Mouse (Mus musculus): ENCODE measurements at regions not wholly inside any gene's neighbourhood (a gene's known extent, or its start where the extent isn't known, plus 50 kb on each side); places are given as distances from the start of the nearest gene placed in this dataset.

GRCm38 (mm10) chrX:167033091-167033490 lies 176.0 kb downstream of the Tmsb4x start:
- H3K4me1 ChIP-seq (ENCODE audit: control insufficient read depth, insufficient read depth, low read length), result no peaks in the 10 kb centered on the region
- no peak overlapping the region for H3K4me3 ChIP-seq (ENCODE audit: low read depth, low read length)
- H3K4me2 ChIP-seq (replicated peaks; ENCODE audit: low read depth, low read length), result no peak overlapping the region
- H3K9ac ChIP-seq (replicated peaks; ENCODE audit: low read depth, low read length), result no peak overlapping the region
- H3K27me3 ChIP-seq (ENCODE audit: control insufficient read depth, insufficient read depth, low read length), result 0 out of 2 replicates have a peak, but pooled peaks cover 2% of the 10 kb centered on the region
- no peaks in the 10 kb centered on the region for H3K9me3 ChIP-seq (ENCODE audit: control insufficient read depth, low read depth, low read length)
- WGBS, result 74% methylated on average over 2 of the region's 2 CpGs
- peak overlapping the region; percentile 27; the same call in 1 of the 2 replicates for H3K27ac ChIP-seq (ENCODE audit: low read length)
- ATAC-seq (ENCODE audit: insufficient number of reproducible peaks, insufficient read depth, low FRiP score, low read depth), result no peak
- no peaks in the 10 kb centered on the region for H3K36me3 ChIP-seq (ENCODE audit: control insufficient read depth, insufficient read depth, low read length)

- no peak overlapping the region for H3K4me2 ChIP-seq (replicated peaks; ENCODE audit: low read depth, low read length)
- WGBS, result 26% methylated on average over 3 of the region's 3 CpGs
- no peaks in the 10 kb centered on the region for H3K4me1 ChIP-seq (ENCODE audit: control insufficient read depth, insufficient read depth, low read length)
- H3K36me3 ChIP-seq (ENCODE audit: control insufficient read depth, insufficient read depth, low read length), result no peaks in the 10 kb centered on the region
- 0 out of 2 replicates have a peak, but pooled peaks cover under 1% of the 10 kb centered on the region for H3K27me3 ChIP-seq (ENCODE audit: control insufficient read depth, insufficient read depth, low read length)
- H3K9ac ChIP-seq (replicated peaks; ENCODE audit: low read depth, low read length), result no peak overlapping the region
- H3K4me3 ChIP-seq (ENCODE audit: low read depth, low read length), result no peak overlapping the region
- peak overlapping the region; percentile 27; the same call in 1 of the 2 replicates for H3K27ac ChIP-seq (ENCODE audit: low read length)
- no peaks in the 10 kb centered on the region for H3K9me3 ChIP-seq (ENCODE audit: control insufficient read depth, low read depth, low read length)
- ATAC-seq (ENCODE audit: insufficient number of reproducible peaks, insufficient read depth, low FRiP score, low read depth), result 0 out of 2 replicates have a peak, but pooled peaks have one; percentile 58
Observed at GRCm38 (mm10) chrX:167032586-167032985, 176.5 kb downstream of the Tmsb4x start.

GRCm38 (mm10) chrX:167031543-167031942 lies 177.6 kb downstream of the Tmsb4x start:
- Histone ChIP-seq H3K27ac (ENCODE audit: low read length) (no peak overlapping the region), H3K4me2 (replicated peaks; ENCODE audit: low read depth, low read length) (no peak overlapping the region), H3K4me1 (ENCODE audit: control insufficient read depth, insufficient read depth, low read length) (no peaks in the 10 kb centered on the region), H3K4me3 (ENCODE audit: low read depth, low read length) (no peak overlapping the region), H3K27me3 (ENCODE audit: control insufficient read depth, insufficient read depth, low read length) (no peaks in the 10 kb centered on the region), H3K9me3 (ENCODE audit: control insufficient read depth, low read depth, low read length) (no peaks in the 10 kb centered on the region), H3K36me3 (ENCODE audit: control insufficient read depth, insufficient read depth, low read length) (no peaks in the 10 kb centered on the region), H3K9ac (replicated peaks; ENCODE audit: low read depth, low read length) (no peak overlapping the region)
- no peak for ATAC-seq (ENCODE audit: insufficient number of reproducible peaks, insufficient read depth, low FRiP score, low read depth)
- 81% methylated on average over 2 of the region's 2 CpGs for WGBS

GRCm38 (mm10) chrX:167015602-167016001 lies 193.5 kb downstream of the Tmsb4x start:
- H3K4me3 ChIP-seq (ENCODE audit: low read depth, low read length), result no peak overlapping the region
- no peaks in the 10 kb centered on the region for H3K4me1 ChIP-seq (ENCODE audit: control insufficient read depth, insufficient read depth, low read length)
- no peaks in the 10 kb centered on the region for H3K27me3 ChIP-seq (ENCODE audit: control insufficient read depth, insufficient read depth, low read length)
- H3K36me3 ChIP-seq (ENCODE audit: control insufficient read depth, insufficient read depth, low read length), result no peaks in the 10 kb centered on the region
- H3K9me3 ChIP-seq (ENCODE audit: control insufficient read depth, low read depth, low read length), result no peaks in the 10 kb centered on the region
- no peak overlapping the region for H3K27ac ChIP-seq (ENCODE audit: low read length)
- no peak overlapping the region for H3K9ac ChIP-seq (replicated peaks; ENCODE audit: low read depth, low read length)
- no peak overlapping the region for H3K4me2 ChIP-seq (replicated peaks; ENCODE audit: low read depth, low read length)
- WGBS, result 72% methylated on average over 2 of the region's 2 CpGs
- no peak for ATAC-seq (ENCODE audit: insufficient number of reproducible peaks, insufficient read depth, low FRiP score, low read depth)

GRCm38 (mm10) chrX:167014322-167014721 lies 194.8 kb downstream of the Tmsb4x start:
- Histone ChIP-seq H3K4me2 (replicated peaks; ENCODE audit: low read depth, low read length) (no peak overlapping the region), H3K4me3 (ENCODE audit: low read depth, low read length) (no peak overlapping the region), H3K27me3 (ENCODE audit: control insufficient read depth, insufficient read depth, low read length) (no peaks in the 10 kb centered on the region), H3K9me3 (ENCODE audit: control insufficient read depth, low read depth, low read length) (no peaks in the 10 kb centered on the region), H3K9ac (replicated peaks; ENCODE audit: low read depth, low read length) (no peak overlapping the region), H3K4me1 (ENCODE audit: control insufficient read depth, insufficient read depth, low read length) (no peaks in the 10 kb centered on the region), H3K27ac (ENCODE audit: low read length) (no peak overlapping the region), H3K36me3 (ENCODE audit: control insufficient read depth, insufficient read depth, low read length) (no peaks in the 10 kb centered on the region)
- no peak for ATAC-seq (ENCODE audit: insufficient number of reproducible peaks, insufficient read depth, low FRiP score, low read depth)
- WGBS, result 64% methylated on average over 2 of the region's 2 CpGs

GRCm38 (mm10) chrX:167012891-167013290 lies 196.2 kb downstream of the Tmsb4x start:
- H3K9me3 ChIP-seq (ENCODE audit: control insufficient read depth, low read depth, low read length), result no peaks in the 10 kb centered on the region
- 65% methylated on average over 4 of the region's 4 CpGs for WGBS

GRCm38 (mm10) chrX:167011977-167012542 lies 197.1 kb downstream of the Tmsb4x start:
- no peaks in the 10 kb centered on the region for H3K36me3 ChIP-seq (ENCODE audit: control insufficient read depth, insufficient read depth, low read length)
- no peak overlapping the region for H3K4me2 ChIP-seq (replicated peaks; ENCODE audit: low read depth, low read length)
- H3K9me3 ChIP-seq (ENCODE audit: control insufficient read depth, low read depth, low read length), result no peaks in the 10 kb centered on the region
- H3K4me3 ChIP-seq (ENCODE audit: low read depth, low read length), result no peak overlapping the region
- H3K27me3 ChIP-seq (ENCODE audit: control insufficient read depth, insufficient read depth, low read length), result no peaks in the 10 kb centered on the region
- no peaks in the 10 kb centered on the region for H3K4me1 ChIP-seq (ENCODE audit: control insufficient read depth, insufficient read depth, low read length)
- H3K9ac ChIP-seq (replicated peaks; ENCODE audit: low read depth, low read length), result no peak overlapping the region
- no peak overlapping the region for H3K27ac ChIP-seq (ENCODE audit: low read length)
- WGBS, result 38% methylated on average over 1 of the region's 1 CpGs
- ATAC-seq (ENCODE audit: insufficient number of reproducible peaks, insufficient read depth, low FRiP score, low read depth), result no peak

More at GRCm38 (mm10) chrX:167012891-167013290, 196.2 kb downstream of the Tmsb4x start:
- no peak overlapping the region for H3K4me3 ChIP-seq (ENCODE audit: low read depth, low read length)
- no peaks in the 10 kb centered on the region for H3K4me1 ChIP-seq (ENCODE audit: control insufficient read depth, insufficient read depth, low read length)
- no peak overlapping the region for H3K4me2 ChIP-seq (replicated peaks; ENCODE audit: low read depth, low read length)
- ATAC-seq (ENCODE audit: insufficient number of reproducible peaks, insufficient read depth, low FRiP score, low read depth), result peak; percentile 42; the same call in 1 of the 2 replicates
- H3K27me3 ChIP-seq (ENCODE audit: control insufficient read depth, insufficient read depth, low read length), result no peaks in the 10 kb centered on the region
- no peak overlapping the region for H3K27ac ChIP-seq (ENCODE audit: low read length)
- no peaks in the 10 kb centered on the region for H3K36me3 ChIP-seq (ENCODE audit: control insufficient read depth, insufficient read depth, low read length)
- no peak overlapping the region for H3K9ac ChIP-seq (replicated peaks; ENCODE audit: low read depth, low read length)

- Histone ChIP-seq H3K4me2 (replicated peaks; ENCODE audit: low read depth, low read length) (no peak overlapping the region), H3K9me3 (ENCODE audit: control insufficient read depth, low read depth, low read length) (no peaks in the 10 kb centered on the region), H3K27me3 (ENCODE audit: control insufficient read depth, insufficient read depth, low read length) (no peaks in the 10 kb centered on the region), H3K4me3 (ENCODE audit: low read depth, low read length) (no peak overlapping the region), H3K4me1 (ENCODE audit: control insufficient read depth, insufficient read depth, low read length) (no peaks in the 10 kb centered on the region), H3K27ac (ENCODE audit: low read length) (no peak overlapping the region), H3K36me3 (ENCODE audit: control insufficient read depth, insufficient read depth, low read length) (no peaks in the 10 kb centered on the region), H3K9ac (replicated peaks; ENCODE audit: low read depth, low read length) (no peak overlapping the region)
- 72% methylated on average over 4 of the region's 4 CpGs for WGBS
- ATAC-seq (ENCODE audit: insufficient number of reproducible peaks, insufficient read depth, low FRiP score, low read depth), result no peak
Observed at GRCm38 (mm10) chrX:166995855-166996254, 213.3 kb downstream of the Tmsb4x start.

- H3K4me2 ChIP-seq (replicated peaks; ENCODE audit: low read depth, low read length), result no peak overlapping the region
- no peak overlapping the region for H3K4me3 ChIP-seq (ENCODE audit: low read depth, low read length)
- H3K9me3 ChIP-seq (ENCODE audit: control insufficient read depth, low read depth, low read length), result no peaks in the 10 kb centered on the region
- H3K4me1 ChIP-seq (ENCODE audit: control insufficient read depth, insufficient read depth, low read length), result no peaks in the 10 kb centered on the region
- H3K9ac ChIP-seq (replicated peaks; ENCODE audit: low read depth, low read length), result no peak overlapping the region
- no peaks in the 10 kb centered on the region for H3K27me3 ChIP-seq (ENCODE audit: control insufficient read depth, insufficient read depth, low read length)
- H3K27ac ChIP-seq (ENCODE audit: low read length), result peak overlapping the region; percentile 10; the same call in 1 of the 2 replicates
- no peak for ATAC-seq (ENCODE audit: insufficient number of reproducible peaks, insufficient read depth, low FRiP score, low read depth)
- 51% methylated on average over 6 of the region's 6 CpGs for WGBS
- H3K36me3 ChIP-seq (ENCODE audit: control insufficient read depth, insufficient read depth, low read length), result no peaks in the 10 kb centered on the region
Observed at GRCm38 (mm10) chrX:166981003-166981402, 228.1 kb downstream of the Tmsb4x start.
